Mouse (Mus musculus) adrenal gland, postnatal 14 days (tissue): Measurements from ENCODE around the gene Adam8. TPM values are rescaled to one million over a fixed set of nuclear protein-coding genes. Genes with fewer than 3 reads are reported as not detected.
A peak's percentile ranks its signal among the peaks of the same experiment; 100 is the strongest.

Experiments used
- DNase-seq: peaks from one replicate; pipeline ENCODE4 v3.0.0; 2021; ENCODE audit warnings: mixed read lengths
- total RNA-seq: library from RNA; stranded (reverse); gene quantifications from 2 replicates; pipeline ENCODE4 v1.2.3, GENCODE M21; 2021

Gene Adam8
- total RNA-seq, 1 experiment from 2014 or later = 1.5 TPM

DNA sequence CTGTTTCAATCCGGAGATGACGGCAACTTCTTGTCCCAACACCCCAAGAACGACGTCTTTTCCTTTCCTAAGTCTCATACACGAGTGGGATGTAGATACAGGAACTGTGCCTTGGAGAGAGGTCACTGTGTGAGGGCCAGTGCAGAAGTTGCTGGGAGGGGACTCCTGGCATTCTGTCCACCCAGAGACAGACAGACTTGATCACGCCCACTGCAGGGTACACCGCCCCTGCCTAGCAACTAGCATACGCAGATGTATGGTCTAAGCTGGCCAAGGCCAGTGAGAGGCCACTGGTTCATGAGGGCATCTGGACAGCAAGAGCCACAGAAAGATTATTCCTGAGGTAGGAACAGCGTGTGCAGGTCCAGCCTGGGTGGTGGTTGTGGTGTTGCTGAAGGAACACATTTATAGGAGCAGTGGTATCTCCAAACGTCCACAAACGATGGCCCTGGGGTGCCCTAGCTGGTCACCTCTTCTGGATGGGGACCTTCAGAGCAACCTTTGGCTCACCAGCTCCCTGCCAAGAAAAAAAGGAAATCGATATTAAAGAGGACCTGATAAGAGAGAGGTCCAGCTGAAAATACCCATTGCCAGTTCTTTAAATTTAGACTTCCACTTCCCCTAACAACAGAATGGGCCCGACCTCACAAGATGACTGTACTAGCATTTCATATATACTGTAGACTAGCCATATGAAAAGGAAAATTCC is 13.2 kb downstream of the Adam8 start:
- DNase-seq = peak; percentile 34

DNA sequence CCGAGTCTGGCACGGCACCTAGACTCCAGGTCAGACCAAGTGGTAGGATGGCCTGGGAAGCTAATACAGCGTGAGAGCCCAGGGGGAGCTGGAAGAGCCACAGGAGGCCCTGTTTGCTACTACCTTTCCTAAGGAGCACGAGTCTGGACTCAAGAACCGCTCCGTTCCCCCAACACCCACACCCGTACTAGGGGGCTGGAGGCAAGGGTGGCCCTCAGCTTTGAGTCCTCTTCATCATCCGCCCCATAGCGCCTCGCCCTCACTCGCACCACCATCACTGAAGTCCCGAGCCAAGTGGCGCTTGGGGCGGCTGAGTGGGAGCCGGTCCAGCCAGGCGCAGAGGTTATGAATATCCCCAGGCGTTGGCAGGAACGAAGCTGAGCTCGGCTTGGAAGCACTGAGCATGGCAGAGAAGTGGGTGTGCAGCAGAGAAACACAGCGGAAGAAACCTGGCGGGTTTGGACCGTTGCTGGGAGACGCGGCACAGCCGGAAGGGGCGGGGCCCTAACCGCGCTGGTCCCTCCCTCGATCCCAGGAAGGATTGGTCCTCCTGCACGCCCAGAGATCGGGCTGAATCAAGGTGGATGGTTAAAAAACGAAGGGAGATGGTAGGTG is 14.0 kb downstream of the Adam8 start, which contains the start of gene 6430531B16Rik:
TSS of gene 6430531B16Rik (minus strand) at position 478 of the 615 bp plus-strand sequence.
- peak; percentile 93 for DNase-seq

DNA sequence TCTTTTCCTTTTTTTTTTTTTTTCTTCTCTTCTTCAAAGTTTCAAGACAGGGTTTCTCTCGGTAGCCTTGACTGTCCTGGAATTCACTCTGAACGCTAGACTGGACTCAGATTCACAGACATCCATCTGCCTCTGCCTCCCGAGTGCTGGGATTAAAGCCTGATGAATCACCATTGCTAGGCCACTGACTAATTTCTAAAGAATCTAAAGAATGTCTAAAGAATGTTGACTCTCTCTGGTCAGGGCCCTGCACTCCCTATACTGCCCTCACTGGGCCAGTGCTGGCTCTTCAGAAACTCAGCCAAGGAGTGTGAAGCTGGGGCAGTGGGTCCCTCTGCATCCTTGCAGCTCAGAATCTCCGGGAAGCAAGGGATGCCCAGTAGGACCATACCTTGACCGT is 16.9 kb downstream of the Adam8 start:
- no peak for DNase-seq

DNA sequence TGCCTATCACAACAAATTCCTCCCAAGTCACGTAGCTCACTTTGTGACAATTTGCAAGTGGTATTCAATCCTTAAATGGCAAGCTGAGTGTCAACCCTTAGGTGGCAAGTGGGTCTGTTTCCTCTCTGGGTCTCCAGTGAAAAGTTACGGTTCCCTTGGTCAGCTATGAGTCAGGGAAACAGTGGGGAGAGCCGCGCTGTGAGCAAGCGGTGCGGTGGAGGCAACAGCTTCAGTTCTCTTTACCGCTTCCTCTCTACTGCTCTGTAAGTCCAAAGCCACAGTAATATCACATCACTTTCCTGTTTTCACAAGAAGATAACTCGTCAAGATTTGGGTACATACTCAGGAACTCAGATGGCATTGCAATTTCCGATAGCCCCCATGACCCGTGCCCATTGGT is 18.1 kb downstream of the Adam8 start:
- DNase-seq = no peak

DNA sequence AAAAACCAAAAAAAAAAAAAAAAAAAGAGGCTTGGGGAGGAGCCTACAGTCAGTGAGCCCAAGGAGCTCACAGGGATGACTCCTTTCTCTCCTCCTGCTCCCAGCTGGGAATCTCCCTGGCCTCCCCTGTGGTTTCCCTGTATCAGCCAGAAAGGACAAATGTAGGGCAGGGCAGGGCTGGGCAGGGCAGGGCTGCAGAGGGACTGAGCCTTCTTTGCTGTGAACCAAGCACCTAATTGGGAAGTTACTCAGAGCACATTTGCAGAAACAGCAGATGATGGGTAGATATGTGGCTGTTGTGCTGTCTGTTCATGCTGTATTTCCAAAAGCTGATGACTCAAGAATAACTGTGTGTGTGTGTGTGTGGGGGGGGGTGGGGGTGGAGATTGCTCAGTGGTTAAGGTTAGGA is 19.4 kb downstream of the Adam8 start:
- no peak for DNase-seq

DNA sequence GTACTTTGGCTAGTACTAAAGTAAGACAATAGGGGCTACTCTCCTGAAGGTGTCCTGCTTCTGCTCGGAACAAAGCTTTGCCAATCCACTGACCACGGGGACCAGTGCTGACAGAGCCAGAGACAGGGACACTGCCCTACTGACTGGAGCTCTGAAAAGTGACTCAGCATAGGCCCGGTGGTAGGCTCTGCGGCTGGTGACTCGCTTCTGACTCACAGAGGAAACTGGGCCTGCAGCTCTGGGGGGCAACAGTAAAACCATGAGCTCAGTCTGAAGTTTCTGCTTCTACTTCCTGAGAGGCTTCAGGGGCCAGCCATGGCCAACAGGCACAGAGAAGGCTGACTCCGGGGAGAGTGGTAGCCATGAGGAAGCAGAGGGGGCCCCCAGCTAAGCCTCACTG is 20.9 kb downstream of the Adam8 start:
- DNase-seq = peak; percentile 67

DNA sequence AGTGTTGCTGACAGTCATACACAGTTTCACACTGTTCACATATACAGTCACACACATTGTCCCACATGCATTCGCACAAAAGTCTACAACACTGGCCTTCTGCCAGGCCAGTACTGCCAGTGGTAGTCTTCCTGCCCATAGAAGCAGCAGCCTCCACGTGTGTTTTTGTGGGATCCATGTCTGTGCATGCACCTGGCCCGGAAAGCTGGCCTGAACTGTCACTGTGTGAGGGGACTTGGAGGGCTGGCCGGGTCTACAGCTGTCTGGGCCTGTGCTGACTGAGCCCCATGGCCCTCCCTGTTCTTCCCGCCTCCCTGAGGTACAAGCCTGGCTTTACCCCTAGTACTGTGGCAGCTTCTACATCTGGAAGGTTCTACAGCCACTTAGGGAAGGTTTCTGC is 21.4 kb downstream of the Adam8 start:
- no peak for DNase-seq

DNA sequence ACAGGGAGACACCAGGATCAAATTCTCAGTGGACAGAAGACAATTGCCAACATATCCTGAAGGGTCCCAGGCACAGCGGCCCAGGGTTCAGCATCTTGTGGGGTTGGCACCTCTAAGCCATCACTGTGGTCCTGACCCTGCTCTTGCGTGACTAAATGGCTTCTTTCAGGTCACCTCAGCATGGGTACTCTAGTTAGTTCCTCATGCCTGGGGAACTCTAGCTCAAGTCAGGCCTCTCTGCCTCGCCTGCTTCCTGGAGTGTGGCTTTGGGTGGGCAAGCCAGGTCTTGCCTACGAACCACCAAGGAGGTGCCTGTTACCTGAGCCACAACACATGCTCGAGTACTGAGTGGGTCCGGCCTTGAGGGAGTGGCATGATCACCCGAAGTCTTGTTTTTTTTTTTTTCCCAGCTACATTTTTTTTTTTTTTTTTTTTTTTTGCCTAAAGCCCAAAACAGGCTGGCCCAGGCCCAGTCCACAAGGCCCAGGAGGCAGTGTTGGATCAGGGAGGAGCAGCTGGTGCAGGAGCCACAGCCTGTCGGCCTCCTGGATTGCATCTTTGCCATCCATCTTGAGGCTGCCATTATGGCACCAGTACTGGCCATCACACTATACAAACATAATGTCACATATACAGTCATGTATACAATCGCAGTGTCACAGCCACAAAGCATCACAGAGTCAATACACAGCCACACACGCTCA is 22.0 kb downstream of the Adam8 start:
- DNase-seq = no peak

DNA sequence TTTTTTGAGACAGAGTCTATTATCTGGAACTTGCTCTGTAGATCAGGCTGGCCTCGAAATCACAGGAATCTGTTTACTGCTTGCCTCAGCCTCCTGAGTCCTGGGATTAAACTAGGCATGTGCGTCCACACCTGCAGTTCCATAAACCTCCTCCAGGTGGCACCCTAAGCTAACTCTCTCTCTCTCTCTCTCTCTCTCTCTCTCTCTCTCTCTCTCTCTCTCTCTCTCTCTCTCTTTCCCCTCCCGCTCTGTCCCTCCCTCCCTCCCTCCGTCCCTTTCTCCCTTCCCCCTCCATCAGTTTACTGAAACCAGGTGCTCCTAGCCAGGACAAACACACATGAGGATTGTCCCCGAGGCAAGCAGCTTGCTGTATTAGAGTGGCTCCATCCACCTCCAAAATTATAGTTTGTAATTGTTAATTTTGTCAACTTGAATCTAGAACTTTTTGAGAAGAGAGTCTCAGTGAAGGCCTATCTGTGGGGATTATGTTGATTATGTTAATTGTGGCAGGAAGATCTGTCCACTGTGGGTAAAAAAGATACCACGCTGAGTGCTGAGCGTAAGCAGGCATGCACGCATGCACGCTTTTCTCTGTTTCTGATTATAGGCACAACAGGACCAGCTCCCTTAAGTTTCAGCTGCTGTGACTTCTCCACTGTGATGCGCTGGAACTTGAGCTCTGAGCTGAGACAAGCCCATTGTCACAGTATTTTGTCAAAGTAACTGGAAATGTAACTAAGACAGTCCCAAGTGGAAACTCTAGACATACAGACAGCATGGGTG is 22.8 kb downstream of the Adam8 start:
- peak; percentile 88 for DNase-seq

DNA sequence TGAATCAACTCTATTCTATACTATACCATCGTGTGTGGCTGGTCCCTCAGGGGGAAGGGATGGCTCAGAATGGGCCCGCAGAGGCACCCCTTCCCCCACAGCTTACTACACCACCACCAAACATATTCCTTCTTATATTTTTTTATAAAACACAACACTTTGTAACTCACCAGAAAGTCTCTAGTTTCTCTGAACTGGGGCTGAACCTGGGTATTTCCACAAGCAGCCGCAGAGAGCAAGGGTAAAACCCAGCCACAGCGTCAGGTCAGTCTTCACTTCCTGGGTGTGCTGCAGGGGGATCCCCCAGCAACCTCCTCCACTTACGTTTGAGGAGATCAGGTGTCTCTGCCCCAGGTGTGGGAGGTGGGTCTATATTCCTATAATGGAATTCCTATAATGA is 23.9 kb downstream of the Adam8 start:
- DNase-seq = no peak

DNA sequence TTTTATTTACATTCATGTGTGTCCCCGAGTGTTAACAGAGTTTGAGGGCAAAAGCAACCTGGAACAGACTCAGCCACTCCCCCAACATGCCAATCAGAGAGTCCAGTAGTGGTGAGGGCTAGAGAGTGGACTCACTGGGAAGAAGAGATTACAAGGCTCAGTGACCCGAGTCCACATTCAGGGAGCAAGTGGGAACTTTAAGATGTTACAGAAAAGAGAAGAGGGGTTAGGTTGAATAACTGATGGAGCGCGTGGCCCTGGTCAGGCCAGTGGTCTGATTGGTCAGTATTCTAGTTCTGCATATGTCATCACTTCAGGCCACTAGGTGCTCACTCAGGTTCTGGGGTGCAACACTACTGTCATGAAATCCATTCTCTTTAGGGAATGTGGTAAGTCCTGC is 25.2 kb downstream of the Adam8 start:
- no peak for DNase-seq

DNA sequence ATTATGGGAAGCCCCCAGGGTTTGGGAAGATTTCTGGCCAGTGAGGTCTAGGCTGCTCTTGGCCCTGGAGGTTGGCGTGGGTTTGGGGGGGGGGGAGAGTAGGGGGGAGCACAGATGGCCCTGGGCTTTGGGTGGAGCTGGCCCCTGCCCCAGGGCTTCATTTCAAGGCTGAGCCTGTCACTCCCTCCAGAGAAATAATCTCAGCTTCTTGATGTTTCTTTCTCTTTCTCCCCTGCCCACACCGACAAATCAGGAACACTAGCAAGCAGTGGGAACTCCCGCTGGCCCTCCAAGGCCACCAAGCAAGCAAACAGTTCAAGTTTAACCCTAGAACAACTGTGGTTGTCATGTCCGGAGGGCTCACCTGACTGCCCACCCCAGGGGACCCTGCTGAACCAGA is 28.5 kb downstream of the Adam8 start:
- DNase-seq = no peak

DNA sequence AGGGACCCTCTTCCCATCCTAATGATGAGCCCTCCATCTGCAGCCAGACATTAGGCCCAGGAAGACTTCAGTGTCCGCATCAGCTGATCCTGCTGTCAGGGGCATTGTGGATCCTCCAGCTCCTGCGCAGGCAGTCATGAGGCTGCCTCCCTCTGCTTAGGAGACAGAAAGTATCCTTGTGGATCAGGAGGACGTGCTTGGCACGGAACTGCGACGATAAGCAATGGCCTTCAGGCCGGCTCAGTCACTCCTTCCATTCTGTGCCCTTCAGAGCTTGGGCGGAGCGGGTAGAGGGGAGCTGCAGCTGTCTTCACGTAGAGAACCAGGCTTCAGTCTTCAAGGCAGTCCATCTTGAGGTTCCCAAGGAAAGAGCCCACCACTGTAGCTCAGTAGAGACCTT is 31.2 kb downstream of the Adam8 start:
- peak; percentile 86 for DNase-seq

DNA sequence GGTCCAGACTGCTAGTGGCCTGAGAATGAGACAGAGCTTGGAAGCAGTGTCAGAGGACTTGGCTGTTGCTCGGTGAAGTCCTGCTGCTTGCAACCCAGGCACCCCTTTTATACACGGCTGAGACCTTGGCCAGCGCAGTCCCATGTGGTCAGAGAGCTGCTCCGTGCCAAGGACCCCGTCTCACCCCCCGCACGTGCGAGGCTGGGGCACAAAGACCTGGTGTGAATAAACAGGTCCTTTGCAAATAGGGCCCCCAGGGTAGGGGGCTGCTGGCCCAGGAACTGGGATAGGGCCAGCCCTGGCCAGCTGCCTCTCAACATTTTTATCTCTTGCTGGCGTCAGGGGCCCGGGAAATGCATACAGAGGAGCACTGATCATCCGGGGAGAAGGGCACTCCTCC is 34.4 kb downstream of the Adam8 start:
- peak; percentile 73 for DNase-seq

DNA sequence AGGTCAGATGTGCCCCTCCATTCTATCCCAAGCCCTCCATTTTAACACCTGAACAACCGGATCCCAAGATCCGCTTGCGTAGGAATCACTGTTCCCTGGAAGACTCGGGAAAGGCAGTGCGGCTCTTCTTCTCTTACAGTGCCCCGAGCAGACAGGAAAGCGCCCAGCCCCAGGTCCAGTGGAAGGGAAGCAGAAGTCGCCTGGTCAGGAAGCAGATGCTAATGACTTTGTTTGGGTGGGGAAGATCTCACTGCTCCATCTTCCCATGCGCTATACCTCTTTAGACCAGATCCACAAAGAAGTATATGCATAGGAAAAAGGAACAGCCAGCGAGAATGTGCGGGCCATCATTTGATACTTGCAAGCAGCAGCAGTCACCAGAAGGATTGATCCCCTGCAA is 34.9 kb downstream of the Adam8 start:
- no peak for DNase-seq

DNA sequence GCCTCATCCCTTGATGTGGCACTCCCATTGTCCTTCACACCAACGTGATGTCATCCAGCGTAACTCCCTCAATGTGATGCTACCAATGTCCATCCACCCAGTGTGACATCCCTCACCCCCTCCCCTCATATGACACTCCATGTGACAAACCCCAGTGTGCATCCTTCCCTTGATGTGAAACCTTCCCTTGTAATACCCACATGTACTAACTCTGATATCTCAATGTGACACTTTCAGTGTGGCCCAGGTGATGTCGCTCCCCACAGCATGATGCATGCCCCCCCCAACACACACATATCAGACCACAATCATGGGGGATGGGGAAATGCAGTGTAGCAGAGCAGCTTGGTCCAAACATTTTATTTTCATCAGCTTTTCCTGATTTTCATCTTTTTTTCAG is 35.7 kb downstream of the Adam8 start:
- DNase-seq = peak; percentile 2

DNA sequence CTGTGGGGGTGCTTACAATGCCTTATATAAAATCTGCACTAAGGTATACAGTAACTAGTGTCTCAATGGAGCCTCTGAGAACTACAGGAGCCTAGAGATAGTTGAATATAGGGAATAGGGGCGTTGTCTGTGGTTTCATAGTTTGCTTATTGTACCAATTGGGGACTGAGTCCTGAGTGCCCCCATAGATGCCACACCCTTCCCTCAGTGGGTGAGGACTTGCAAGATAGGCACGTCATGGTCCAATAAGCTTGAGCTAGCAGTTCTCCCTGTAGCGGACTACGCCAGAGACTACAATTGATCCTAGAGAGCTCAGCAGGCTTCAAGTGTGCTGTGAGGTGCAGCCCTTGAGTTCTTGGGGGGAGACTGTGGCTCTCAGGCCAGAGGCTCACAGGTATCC is 36.9 kb downstream of the Adam8 start:
- DNase-seq = no peak

DNA sequence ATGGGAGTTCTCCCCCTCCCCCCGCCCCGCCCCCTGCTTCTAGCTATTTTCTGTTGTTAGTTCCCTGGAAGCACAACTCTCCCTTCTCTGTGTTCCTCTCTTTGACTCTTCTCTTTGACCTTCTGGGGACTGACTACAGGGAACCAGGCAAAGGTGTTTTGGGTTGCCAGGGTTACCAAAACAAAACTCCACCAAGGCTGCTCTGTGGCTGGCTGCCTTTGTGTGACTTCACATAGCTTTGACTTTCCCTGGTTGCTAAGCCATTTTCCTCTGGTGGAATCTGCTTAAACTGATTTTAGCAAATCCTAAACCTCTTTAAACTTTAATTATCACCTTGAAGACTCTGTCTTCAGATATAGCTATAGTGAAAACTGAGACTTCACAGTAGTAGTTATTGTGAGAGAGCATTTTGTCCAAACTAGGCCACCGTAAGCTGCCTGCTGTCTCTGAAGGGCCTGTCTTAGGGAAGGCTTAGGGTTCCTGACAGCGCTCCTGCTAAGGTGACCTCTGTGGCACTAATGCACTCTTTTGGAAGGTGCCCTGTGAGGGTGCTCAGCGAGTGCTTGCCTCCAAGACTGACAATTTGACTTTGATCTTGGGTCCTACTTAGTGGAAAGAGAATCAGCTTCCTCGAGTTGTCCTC is 40.2 kb downstream of the Adam8 start:
- DNase-seq = peak; percentile 18

DNA sequence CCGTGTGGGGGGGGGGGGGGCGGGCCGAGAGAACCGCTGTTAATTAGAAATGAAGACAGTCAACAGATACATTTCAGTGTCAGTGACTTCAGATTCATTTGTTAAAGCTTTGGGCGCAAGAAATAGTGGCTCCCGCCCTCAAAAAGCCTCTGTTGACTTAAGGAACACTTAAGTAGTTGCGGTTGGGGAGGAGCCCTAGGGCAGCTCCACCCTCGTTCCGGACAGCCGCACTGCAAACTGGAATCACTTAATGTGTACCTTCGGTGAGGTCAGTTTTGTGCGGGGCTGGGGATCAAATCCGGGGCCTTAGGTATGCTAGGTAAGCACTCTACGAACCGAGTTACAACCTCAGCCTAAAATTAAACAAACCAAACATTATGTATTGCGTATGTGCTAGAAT is 41.3 kb downstream of the Adam8 start:
- peak; percentile 44 for DNase-seq

DNA sequence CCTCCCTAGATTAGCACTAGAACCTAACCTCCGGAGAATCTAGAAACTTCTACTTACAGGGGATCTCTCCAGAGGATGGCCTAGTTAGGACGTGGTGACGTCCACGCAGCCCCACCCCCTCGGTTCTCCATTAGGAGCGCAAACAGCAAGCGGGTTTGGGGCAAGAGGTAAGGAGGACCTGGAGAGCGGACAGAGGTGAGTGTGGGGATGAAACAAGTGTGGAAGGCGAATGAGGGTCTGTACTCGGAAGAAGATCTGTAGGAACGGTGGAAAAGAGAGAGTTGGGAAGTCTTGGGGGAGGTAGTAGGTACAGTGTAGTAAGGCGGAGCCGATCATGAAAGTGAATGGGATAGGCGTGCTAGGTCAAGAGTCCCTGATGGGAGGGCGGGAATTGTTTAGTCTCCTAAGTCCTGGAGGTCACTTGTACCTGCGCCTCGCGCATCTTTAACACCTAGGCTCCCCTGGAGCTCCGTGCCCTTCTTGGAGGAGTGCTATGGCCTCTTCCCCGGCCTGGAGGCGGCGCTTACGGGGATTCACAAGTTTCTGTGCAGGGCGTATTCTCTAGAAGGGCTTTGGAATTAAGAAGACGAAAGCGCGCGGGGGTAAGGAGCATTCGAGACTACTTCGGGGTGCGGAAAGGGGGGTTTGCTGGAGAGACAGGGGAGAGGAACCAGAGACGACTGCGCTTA is 41.9 kb downstream of the Adam8 start:
- DNase-seq = peak; percentile 79

DNA sequence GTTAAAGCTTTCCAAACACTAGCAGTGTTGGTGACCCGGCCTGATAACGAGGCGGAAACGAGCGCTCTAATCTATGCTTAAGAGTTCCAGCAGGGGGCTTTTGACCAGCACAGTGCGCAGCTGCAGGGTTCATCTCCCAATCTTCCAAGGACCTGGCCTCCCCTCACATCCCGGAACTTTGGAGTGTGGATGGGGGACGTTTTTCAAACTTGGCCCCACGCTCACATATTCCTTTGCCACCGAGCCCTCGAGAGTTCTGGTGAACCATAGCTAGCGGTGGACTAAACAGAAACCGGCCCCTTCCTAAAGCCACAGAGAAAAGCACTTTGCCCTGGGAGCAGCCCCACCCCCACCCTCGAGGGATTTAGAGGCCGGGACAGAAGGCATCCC is 42.5 kb downstream of the Adam8 start:
- peak; percentile 78 for DNase-seq

DNA sequence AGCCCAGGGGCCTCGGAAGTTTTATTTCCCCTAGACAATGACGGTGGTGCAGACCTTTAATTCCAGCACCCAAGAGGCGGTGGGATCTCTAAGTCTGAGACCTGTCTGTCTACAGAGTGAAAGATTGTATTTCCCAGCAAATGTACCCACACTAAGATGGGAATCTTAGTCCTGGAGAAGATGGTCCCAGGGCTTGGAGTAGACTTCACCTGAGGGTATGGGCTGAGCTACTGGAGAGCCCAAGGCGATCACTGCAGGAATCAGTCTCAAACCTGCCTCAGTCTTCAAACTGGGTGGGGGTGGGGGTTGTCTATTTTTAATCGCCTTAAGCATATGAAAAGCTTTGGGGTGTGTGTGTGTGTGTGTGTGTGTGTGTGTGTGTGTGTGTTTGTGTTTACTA is 46.3 kb downstream of the Adam8 start:
- no peak for DNase-seq
